Mouse (Mus musculus) left cerebral cortex, postnatal 25 days (tissue): ENCODE measurements around the gene Cacnb3. TPM values are rescaled to one million over a fixed set of nuclear protein-coding genes. Genes with fewer than 3 reads are reported as not detected.
"Not testable (repeated sequence)": the region's sequence is repeated elsewhere in the genome, so short reads cannot be mapped to it uniquely, and the experiment has no call there.

Source experiments
- DNase-seq, 2 experiments: peaks; one replicate each; pipeline ENCODE4 v3.0.0; 2022; ENCODE audit warnings: low spot score in 2 of 2, mixed read lengths in 1 of 2
- intact Hi-C: fragments of 180-260 bp; cut with DNase I; formaldehyde crosslinking; loops from one replicate; pipeline ENCODE4 v1.15.1; 2025
- total RNA-seq, 2 experiments: library from RNA; stranded (reverse); gene quantifications; 2 replicates each; pipeline ENCODE4 v1.2.3; 2021

Cacnb3 gene
- 100 to 1,000 TPM; 277 to 286 TPM for total RNA-seq

DNA sequence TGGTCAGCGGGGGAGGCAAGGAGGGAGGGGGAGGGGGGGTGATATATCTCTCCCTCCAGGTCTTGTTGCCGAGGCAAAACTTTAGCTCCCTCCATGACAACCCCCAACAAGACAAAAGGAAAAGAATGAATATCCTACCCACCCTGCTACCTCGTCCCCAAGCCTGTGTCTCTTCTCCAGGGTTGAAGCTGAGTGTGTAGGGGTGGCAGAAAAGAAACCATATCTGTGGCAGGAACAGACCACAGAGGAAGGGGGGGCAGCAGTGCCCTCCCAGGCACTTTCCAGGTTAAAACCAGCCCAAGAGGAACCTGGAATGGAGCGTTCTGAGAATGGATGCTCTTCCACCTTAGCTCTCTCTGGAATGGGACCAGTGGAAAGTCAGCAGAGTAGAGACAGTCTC, at the start of gene Cacnb3:
TSS of gene Cacnb3 (plus strand) at position 301 of the 400 bp plus-strand sequence.
- intact Hi-C loops = no loop called here
- DNase-seq = no peak

DNA sequence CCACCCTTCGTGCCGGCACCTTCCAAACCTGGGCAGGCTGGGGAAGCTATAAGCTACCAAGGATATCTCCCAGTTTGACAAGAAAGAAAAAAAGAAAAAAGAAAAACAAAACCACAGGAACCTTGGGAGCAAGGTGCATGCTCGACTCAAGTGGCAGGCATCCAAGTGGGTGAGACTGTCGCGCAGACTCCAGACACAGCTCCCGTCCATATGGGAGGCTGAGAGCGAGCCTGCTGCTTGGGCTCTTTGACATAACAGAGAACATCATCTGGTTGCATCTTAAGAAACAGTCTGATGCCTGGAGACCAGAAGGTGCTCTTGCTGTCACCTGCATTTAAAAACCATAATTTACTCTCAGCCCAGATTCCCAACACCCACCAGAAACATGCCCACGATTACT, 48.2 kb upstream of the Cacnb3 start:
- peak in 1 of 2 experiments; percentile 34 for DNase-seq
- intact Hi-C loops = no loop called here

DNA sequence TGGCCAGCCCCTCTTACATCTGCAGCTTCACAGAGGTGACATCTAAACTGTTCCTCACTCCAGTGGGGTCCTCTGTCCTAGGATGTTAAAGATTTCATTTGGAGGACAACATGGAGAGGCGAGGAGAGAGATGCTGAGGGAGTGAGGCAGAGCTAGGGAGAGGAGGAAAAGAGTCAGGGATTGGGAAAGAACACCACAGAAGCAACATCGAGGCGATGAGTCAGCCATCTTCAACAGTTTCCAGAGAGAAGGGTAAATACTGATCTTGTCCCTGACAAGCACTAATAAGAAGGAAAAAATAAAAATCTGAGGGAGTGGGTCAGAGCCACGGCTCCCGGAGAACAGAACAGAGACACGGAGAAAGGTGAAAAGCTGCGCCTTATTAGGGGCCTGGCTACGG, 47.6 kb upstream of the Cacnb3 start:
- intact Hi-C loops = no loop called here
- DNase-seq = no peak

DNA sequence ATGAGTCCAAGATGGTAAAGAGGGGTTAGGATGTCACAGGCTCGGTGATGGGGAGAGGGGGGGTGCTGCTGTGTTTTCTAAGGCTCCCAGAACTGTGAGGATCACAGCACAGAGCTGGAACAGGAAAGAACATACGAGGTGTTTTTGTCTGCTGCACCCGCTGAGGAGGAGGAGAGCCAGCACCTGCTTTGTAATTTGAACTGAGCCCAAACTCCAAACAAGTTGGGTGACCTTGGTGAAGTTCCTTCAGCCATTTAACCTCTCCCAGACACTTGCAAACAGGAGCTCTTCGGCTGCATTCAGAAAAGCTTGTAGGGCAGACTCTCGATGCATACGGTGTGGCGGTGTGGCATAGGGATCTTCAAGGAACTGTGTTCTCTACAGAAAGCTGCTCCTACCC, 45.2 kb upstream of the Cacnb3 start:
- intact Hi-C loops = no loop called here
- DNase-seq = no peak

DNA sequence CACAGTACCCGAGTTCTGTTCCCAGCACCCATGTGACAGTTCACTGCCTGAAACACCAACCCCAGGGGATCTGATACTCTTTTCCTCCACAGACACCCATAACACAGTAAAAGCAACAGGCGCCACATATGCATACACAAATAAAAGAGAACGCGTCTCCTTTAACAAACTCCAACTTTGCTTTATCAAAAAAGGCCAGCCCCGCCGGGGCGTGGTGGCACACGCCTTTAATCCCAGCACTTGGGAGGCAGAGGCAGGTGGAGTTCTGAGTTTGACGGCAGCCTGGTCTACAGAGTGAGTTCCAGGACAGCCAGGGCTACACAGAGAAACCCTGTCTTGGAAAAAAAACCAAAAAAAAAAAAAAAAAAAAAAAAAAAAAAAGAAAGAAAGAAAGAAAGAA, 44.5 kb upstream of the Cacnb3 start:
- DNase-seq, intact Hi-C loops: not testable (repeated sequence)

DNA sequence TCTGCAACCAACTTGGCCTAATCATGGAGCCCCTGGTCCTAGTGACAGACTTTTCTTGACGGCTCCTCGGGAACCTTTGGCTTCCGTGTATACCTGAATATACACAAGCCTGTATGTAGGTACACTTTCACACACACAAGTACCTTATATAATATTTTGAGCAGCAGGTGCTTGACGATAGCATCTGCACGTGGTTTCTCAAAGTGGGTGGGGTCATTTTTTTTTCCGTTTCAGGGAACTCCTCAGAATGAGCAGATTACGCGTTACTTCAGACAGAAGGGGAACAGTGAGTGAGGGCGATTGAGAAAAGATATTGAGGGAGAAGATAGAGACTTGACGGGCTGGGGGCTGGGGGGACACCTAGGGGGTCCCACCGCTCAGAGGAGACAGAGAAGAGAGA, 42.9 kb upstream of the Cacnb3 start:
- no peak for DNase-seq
- intact Hi-C loops = no loop called here

DNA sequence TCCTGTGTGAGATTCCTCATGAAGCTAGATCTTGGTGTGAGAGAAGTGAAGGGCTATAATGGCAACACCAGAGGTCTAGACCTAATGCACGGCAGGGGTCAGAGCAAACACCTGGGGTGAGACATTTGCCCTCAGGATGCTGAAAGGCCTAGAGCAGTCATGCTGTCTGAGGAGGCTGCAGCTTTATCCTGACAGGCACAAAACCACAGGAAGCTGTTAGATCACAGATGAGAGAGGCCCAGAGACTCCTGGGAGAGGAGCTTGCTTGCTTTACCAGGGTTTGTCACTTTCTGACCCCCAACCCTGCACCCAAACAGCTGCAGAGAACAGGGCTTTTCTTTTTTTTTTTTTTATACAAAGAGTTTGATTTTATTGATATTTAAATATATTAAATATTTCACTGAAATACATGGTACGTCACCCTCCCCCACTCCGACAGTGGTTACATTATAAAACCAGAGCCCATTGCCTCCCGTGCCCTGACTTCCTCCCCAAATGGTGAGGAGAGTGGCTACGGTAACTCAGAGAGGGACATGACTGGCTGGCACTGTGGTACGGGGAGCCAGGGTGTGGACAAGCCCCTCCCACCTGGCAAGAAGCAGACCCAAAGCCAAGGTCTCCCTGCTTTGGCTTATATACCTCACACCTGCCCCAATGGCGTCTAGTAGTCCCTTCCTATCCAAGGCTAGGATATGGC, 40.9 kb upstream of the Cacnb3 start:
- intact Hi-C loops = no loop called here
- no peak for DNase-seq

DNA sequence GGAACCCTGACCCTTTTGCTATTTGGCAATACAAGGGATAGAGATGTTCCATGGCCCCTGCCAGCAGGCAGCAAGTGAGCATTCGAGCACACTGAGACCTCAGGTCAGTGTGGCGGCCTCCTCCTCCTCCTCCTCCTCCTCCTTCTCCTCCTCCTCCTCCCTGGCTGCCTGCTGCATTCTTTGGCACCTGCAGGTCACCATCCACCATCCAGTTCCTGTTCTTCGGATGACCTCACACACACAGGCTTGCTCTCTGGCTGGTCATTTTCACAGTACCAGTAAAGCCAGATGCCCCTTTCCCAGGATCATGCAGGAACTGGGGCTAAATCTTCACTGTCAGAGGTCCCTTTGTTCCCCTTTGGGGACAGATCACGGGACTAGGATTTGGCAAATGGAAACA, 39.2 kb upstream of the Cacnb3 start:
- intact Hi-C loops = no loop called here

DNA sequence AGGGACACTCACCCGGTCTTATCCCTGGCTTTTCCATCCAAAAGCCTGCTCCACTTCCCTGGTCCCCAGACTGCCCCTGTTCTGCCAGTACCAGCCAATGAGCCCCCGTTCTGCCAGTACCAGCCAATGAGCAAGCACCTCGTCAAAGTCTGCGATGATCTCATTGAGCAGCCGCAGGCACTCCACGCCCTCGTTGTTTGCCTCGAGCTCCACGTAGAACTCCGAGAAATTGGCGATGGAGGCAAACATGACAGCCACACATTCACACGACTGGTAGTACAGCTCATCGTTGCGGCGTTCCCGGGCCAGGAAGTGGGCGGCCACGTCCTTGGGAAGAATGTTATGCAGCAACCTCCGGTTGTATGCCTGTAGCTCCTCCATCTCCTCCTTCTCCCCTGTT, 36.4 kb upstream of the Cacnb3 start:
- intact Hi-C loops = no loop called here
- peak in 1 of 2 experiments; percentile 83 for DNase-seq

More for the DNA sequence above, 39.2 kb upstream of the Cacnb3 start:
- no peak for DNase-seq

DNA sequence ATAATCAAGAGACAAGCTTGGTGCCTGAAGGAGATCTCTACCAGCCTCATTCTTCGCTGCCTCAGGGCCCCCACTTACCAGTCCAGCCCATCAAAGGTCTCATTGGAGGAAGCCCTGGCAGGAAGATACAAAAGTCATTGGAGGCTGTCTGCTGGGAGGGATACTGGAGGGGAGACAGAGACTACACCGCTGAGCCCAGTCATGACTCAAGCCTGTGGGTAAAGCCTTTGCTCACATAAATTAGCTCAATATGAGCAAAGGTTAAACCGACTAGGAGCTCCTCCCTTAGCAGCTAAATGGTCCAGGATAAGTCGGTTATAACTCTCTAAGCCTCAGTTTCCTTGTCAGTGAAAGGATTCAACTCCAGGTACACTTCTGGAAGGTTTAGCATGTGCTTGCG, 35.6 kb upstream of the Cacnb3 start:
- intact Hi-C loops = no loop called here

DNA sequence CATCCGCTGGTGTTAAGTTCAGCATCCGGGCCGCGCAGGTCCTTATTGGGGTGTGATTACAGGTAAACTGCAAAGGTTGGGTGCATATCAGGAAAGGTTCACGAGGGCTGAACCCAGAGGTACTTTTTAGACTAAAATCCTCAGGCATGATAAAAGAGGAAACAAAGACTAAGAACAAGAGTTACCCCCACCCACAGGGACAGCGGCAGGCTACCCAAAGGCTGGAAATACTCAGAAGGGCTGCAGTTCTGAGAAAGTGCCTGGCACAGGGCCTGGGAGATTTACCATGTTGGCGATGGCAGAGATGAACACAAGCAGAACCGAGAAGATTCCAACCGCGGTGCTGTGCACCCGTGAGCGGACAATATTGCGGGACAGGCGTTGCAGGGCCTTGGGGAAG, 34.0 kb upstream of the Cacnb3 start:
- intact Hi-C loops = no loop called here
- DNase-seq = no peak

More for the DNA sequence above, 35.6 kb upstream of the Cacnb3 start:
- DNase-seq = no peak

DNA sequence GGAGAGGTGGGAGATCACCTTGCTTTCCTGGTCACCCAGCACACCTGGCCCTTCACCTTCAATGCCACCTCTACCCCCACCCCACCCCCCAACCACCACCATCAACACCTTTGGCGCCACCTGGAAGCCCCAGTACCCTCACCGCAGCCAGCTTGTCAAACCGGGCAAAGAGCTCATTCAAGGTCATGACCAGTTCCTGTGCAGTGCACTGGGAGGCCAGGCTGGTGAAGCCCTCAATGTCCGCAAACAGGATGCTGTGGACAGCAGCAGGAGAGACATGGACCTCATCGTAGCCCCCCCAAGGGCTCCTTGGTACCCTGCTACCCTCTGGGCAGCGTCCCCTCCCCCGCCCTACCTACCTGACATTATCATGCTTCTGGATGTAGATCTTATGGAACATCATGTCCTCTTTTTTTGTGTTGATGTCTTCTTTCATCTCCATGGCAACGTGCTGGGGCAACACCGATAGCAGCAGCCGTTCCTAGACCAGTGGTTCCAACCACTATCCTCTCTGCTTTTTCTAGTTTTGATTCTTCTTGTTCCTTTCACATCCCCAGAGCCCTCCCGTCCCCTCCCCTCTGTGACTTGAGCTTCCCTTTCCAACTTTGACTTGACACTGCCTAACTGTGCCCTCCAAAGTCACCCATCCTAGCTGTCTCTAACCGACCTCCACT, 30.5 kb upstream of the Cacnb3 start:
- intact Hi-C loops = no loop called here
- DNase-seq = no peak

DNA sequence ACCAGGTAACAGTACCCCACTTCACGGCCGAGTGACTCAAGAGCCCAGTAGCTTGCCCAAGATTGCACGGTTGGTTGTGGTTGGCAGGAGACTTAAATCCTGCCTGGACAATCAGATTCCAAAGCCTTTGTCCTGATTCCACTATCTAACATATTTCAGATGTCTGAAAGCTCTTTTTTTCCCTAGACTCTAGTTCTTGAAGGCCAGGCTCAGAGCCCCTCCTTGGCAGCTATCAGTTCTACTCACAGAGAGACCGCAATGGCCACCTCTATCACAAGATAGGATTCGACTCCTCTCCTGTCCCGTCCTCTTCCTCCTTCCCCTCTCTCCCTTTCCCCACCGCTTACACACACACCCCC, 28.8 kb upstream of the Cacnb3 start:
- no peak for DNase-seq
- intact Hi-C loops = no loop called here

DNA sequence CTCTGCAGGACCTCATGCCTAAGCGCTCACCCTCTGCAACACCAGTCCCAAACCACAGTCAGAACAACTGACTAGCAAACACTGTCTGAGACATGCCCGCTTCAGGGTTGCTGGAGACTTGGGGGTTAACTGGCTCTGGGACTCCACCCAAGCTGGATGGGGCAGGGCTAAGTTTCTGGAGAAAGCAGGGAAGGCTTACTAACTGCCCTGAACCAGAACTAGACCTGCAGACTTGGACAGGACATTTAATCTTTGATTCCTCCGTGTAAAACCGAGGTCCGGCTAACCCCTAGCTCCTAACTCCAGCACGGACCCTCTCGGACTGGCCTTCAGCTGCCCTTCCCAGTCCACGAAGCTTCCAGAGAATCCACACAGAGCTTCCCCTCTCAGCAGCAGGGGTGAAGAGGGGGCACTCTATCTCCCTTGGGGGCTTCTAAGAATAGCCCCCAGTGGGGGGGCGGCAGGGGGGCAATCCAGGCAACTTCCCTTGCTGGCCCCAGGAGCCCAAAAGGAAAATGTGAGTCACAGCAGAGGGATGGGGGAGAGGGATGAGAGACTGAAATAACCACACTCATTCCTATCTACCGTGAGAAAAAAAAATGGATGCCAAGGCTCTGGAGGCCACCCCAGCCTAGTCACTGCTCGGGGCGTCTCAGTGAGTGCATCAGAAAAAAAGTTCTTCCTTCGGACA, 28.3 kb upstream of the Cacnb3 start:
- intact Hi-C loops = no loop called here
- no peak for DNase-seq

DNA sequence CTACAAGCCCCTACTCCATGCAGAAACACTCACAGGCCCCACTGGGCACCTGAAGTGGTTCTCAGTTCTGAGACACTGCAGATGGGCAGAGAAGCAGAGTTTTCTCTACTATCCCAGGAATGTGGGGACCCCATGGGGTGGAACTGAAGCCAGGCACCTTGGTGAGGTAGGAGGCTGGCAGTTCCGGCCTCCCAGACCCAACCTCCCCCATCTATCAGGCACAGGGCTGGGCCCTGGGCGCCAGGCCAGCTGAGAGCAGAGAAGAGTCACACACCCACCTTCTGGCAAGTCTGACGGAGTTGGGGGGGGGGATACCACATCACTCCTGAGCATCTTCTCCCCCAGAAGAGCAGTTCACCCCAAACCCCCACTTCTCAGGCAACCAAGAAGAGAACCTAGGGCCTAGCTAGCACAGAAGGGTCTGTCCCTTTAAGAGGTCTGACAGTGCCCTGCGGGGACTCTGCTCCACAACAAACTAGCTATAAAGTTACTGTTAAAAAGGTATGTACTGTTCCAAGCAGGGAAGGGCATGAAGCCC, 27.6 kb upstream of the Cacnb3 start:
- DNase-seq = no peak
- intact Hi-C loops = no loop called here

DNA sequence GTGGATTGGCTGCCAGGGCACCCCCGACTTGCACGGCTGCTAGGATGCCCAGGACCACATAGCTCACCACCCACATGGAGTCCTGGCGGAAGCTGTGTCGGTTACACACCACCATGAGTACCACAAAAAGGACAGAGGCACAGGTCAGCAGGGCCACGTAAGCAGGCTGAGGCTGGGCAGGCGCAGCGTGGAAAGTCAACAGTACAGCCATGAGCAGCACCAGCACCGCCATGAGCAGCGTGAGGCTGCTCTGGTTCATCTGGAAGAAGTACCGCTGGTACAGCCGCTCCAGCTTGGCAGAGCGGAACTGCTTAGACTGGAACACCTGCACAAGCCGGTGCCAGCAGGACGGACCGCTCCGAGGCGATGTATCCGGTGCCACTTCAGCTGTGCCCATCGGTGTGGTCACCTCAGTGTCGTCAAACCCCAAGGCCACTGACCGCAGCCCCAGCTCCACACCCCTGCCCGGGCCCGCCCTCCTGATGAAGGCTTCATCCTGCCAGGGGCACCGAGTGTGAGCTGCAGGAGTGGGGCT, 26.5 kb upstream of the Cacnb3 start:
- DNase-seq = no peak
- intact Hi-C loops = no loop called here

DNA sequence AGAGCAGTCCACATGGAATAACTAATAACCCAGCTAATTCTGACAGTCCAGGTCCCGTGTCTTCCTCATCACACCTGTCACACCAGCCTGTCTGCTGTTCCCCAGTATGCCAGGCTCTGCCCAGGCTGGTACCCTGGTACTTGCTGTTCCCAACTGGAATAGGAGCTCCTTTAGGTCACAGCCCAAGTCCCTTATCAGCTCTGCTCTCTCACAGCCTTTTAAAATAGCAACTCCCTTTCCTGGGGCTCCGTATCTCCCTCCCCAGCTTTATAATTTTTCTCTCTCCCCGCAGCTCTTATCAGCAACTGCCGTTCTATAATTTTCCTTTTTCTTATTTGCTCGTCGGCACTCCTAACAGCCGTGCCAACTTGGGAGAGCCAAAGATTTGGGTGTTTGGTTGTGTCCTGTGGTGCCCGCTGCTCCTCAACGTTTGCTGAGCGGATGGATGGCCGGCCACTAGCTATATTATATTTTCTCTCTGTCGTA, 24.5 kb upstream of the Cacnb3 start:
- DNase-seq = no peak
- intact Hi-C loops = no loop called here

DNA sequence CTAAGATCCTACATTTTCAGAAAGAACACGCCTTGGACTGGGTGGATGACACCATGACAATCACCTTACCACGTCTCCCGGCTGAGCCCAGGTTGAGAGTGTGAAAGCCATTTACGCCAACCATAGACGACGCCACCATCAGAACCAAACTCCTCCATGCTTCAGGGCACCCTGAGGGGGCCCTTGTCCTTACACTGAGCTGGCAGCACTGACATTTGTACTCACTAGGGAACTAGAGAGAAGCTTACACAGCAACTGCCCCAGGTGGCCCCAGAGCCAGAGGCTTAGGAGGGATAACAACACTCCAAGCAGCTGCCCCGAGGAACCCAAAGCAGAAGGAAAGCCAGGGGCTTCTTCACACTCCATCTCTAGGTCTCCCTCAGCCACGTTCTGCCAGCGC, 23.9 kb upstream of the Cacnb3 start:
- DNase-seq = no peak
- intact Hi-C loops = no loop called here

DNA sequence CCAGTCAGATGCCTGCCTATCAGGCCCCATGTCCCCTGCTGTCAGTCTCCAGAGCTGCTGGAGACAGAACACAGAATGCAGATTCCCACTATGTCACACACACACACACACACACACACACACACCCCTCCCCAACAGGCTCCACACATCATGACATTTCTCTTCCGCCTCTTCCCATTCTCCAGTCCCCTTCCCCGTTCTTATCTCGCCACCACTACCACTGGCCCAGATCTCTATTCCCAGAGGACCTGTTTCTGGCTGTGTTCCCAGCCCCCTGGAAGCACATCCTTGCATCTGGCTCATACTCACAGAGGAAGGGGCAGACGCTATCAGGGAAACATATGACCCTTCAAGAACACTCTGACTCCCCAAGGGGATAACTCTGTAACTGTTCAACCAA, 23.1 kb upstream of the Cacnb3 start:
- no peak for DNase-seq
- intact Hi-C loops = no loop called here

DNA sequence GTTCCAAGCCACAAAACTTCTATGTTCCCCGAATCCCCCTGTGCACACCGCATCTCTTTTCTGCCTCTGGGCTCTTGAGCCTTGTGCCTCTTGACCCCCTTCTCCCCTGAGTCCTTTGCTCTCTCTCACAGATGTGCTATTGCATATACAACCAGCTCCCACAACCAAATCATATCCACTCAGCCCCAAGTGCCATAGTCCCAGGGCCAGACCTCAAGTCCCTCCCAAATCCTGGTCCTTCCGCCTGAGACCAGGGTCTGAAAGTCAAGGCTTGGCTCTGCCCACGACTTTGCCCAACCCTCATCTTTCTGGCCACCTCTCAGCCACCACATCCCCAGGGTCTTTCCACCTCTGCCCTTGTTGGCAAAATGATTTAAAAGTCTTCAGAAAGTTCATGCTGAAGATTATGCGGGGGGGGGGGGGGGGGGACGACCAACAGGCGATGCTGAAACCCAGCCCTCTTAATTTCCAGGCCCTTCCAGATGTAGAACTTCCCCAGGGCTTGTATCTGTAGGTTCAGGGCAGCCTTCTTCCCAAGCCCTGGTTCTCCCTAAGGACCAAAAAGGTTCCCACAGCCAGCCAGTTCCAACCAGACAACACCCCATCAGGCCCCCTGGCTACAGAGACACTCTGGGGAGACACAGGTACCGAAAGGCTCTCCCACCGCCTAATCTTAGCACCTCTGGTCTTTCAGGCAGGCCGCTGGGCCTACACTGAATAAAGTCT, 22.4 kb upstream of the Cacnb3 start:
- intact Hi-C loops = no loop called here
- no peak for DNase-seq
